Mouse (Mus musculus) stomach, embryonic 14.5 days (tissue): ENCODE results near the gene Ccdc170. TPM values are rescaled to one million over a fixed set of nuclear protein-coding genes. Genes with fewer than 3 reads are reported as not detected.
"Not testable (repeated sequence)": the region's sequence is repeated elsewhere in the genome, so short reads cannot be mapped to it uniquely, and the experiment has no call there.

ENCODE experiments used
- ATAC-seq: fragments of 200-750 bp; cut with Nextera tagmentation; 2 replicates; pipeline ENCODE4 v1.8.0; 2017; ENCODE audit warnings: low read depth, moderate TSS enrichment; ENCODE audit not compliant: insufficient number of reproducible peaks, insufficient read depth, low FRiP score
- H3K27ac ChIP-seq: fragments of 300-500 bp; sonication (generic); 2 replicates; pipeline ENCODE4 v1.5.1; 2014; ENCODE audit warnings: mild to moderate bottlenecking, low read length, moderate library complexity, mixed read lengths
- H3K27me3 ChIP-seq: fragments of 300-500 bp; sonication (generic); 2 replicates; pipeline ENCODE4 v1.6.1; 2014; ENCODE audit warnings: low read length, control low read depth, mixed read lengths; ENCODE audit not compliant: control insufficient read depth, insufficient read depth
- H3K36me3 ChIP-seq: fragments of 300-500 bp; sonication (generic); 2 replicates; pipeline ENCODE4 v1.6.1; 2014; ENCODE audit warnings: mild to moderate bottlenecking, control low read depth, low read length, moderate library complexity, mixed read lengths; ENCODE audit not compliant: control insufficient read depth, insufficient read depth
- H3K4me1 ChIP-seq: fragments of 300-500 bp; sonication (generic); 2 replicates; pipeline ENCODE4 v1.6.1; 2014; ENCODE audit warnings: low read length, control low read depth, mixed read lengths; ENCODE audit not compliant: control insufficient read depth, insufficient read depth
- H3K4me2 ChIP-seq: fragments of 300-500 bp; sonication (generic); replicated peaks from 2 replicates; pipeline ENCODE4 v1.6.1; 2014; ENCODE audit warnings: low read depth, low read length, control low read depth
- H3K4me3 ChIP-seq: fragments of 300-500 bp; sonication (generic); 2 replicates; pipeline ENCODE4 v1.5.1; 2014; ENCODE audit warnings: low read depth, low read length, control low read depth
- H3K9ac ChIP-seq: fragments of 300-500 bp; sonication (generic); replicated peaks from 2 replicates; pipeline ENCODE4 v1.6.1; 2014; ENCODE audit warnings: low read depth, mild to moderate bottlenecking, control low read depth, low read length, moderate library complexity, mixed read lengths
- H3K9me3 ChIP-seq: fragments of 300-500 bp; sonication (generic); 2 replicates; pipeline ENCODE4 v1.6.1; 2016; ENCODE audit warnings: low read depth, low read length, control low read depth; ENCODE audit not compliant: control insufficient read depth
- WGBS: fragments of 180-500 bp; shearing (Covaris S2); extraction: QIAGEN DNeasy Blood & Tissue Kit; methylation state at CpG from one replicate; pipeline ENCODE4 v1.1.7; 2014; 5-methylcytosine and 5-hydroxymethylcytosine counted together
- polyA plus RNA-seq: library from polyadenylated mRNA; unstranded; fragments of >200 nt; fragmentation: Nextera tagmentation; extraction: Ambion mirVana; gene quantifications from 2 replicates; pipeline ENCODE4 v1.2.1, GENCODE M21; 2014

The Ccdc170 gene
- polyA plus RNA-seq: 0.14 TPM in 1 of 2 replicates, not detected in the other

GRCm38 (mm10) chr10:4482355-4482754 is at the start of gene Ccdc170:
Gene Ccdc170, plus strand, starts transcription at chr10:4482502.
- no peak within 1 kb of the TSS for H3K4me3 ChIP-seq
- no peaks in the 10 kb centered on the region for H3K4me1 ChIP-seq
- no peak within 1 kb of the TSS for H3K27ac ChIP-seq
- no peak within 1 kb of the TSS for H3K9ac ChIP-seq
- H3K9me3 ChIP-seq: no peaks in the 10 kb centered on the region
- H3K36me3 ChIP-seq: no peaks in the 10 kb centered on the region
- WGBS: 41% methylated on average over 11 of the region's 11 CpGs
- ATAC-seq: no peak
- no peaks in the 10 kb centered on the region for H3K27me3 ChIP-seq
- H3K4me2 ChIP-seq: no peak within 1 kb of the TSS

- H3K27ac ChIP-seq: peak overlapping the region; percentile 87
- peak overlapping the region; percentile 74 for H3K4me3 ChIP-seq
- H3K9ac ChIP-seq: peak overlapping the region; percentile 63
- H3K4me1 ChIP-seq: peaks cover 12% of the 10 kb centered on the region
- H3K27me3 ChIP-seq: no peaks in the 10 kb centered on the region
- no peaks in the 10 kb centered on the region for H3K9me3 ChIP-seq
- H3K4me2 ChIP-seq: peak overlapping the region; percentile 59
- ATAC-seq: no peak
- H3K36me3 ChIP-seq: no peaks in the 10 kb centered on the region
- 10% methylated on average over 19 of the region's 19 CpGs for WGBS
These were observed 49.1 kb upstream of the Ccdc170 start for GRCm38 (mm10) chr10:4432996-4433755.

- 0 out of 2 replicates have a peak overlapping the region, but pooled peaks have one; percentile 74 for H3K4me3 ChIP-seq
- not testable (repeated sequence) for H3K9ac ChIP-seq, H3K27ac ChIP-seq, H3K9me3 ChIP-seq, ATAC-seq, H3K36me3 ChIP-seq, H3K27me3 ChIP-seq
- H3K4me1 ChIP-seq: peaks cover 12% of the 10 kb centered on the region
- WGBS: 88% methylated on average over 2 of the region's 2 CpGs
- peak overlapping the region; percentile 59; the same call in 1 of the 2 replicates for H3K4me2 ChIP-seq
These were observed 48.4 kb upstream of the Ccdc170 start for GRCm38 (mm10) chr10:4433871-4434270.

- Histone ChIP-seq H3K27me3 (no peaks in the 10 kb centered on the region), H3K36me3 (peaks cover 12% of the 10 kb centered on the region; the same call in 1 of the 2 replicates), H3K9me3 (no peaks in the 10 kb centered on the region), H3K4me1 (peaks cover 12% of the 10 kb centered on the region), H3K4me3 (no peak overlapping the region), H3K4me2 (no peak overlapping the region), H3K27ac (no peak overlapping the region), H3K9ac (no peak overlapping the region)
- no peak for ATAC-seq
- WGBS: 90% methylated on average over 3 of the region's 3 CpGs
These were observed 46.9 kb upstream of the Ccdc170 start for GRCm38 (mm10) chr10:4435416-4435815.

- Histone ChIP-seq H3K4me1 (no peaks in the 10 kb centered on the region), H3K27me3 (no peaks in the 10 kb centered on the region), H3K27ac (no peak overlapping the region), H3K9me3 (no peaks in the 10 kb centered on the region), H3K9ac (no peak overlapping the region), H3K36me3 (peaks cover 15% of the 10 kb centered on the region; the same call in 1 of the 2 replicates), H3K4me3 (no peak overlapping the region), H3K4me2 (no peak overlapping the region)
- 75% methylated on average over 4 of the region's 4 CpGs for WGBS
- ATAC-seq: peak; percentile 23; the same call in 1 of the 2 replicates
These were observed 25.9 kb upstream of the Ccdc170 start for GRCm38 (mm10) chr10:4456409-4456808.

DNA sequence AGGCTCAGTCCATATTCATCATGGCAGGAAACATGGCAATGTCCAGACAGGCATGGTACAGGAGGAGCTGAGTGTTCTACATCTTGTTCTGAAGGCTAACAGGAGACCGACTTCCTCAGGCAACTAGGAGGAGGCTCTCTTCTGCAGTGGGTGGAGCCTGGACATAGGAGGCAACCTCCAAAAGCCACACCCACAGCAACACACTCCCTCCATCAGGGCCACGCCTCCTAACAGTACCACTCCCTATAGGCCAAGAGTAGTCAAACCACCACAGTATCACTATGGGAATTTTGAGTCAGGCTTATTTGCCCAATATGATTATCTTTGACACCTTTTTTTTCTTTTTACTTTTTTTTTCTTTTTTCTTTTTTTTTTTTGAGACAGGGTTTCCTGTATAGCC is 22.1 kb upstream of the Ccdc170 start:
- Histone ChIP-seq H3K4me1 (no peaks in the 10 kb centered on the region), H3K27me3 (no peaks in the 10 kb centered on the region), H3K9me3 (no peaks in the 10 kb centered on the region), H3K27ac (no peak overlapping the region), H3K4me3 (no peak overlapping the region), H3K4me2 (no peak overlapping the region), H3K36me3 (no peaks in the 10 kb centered on the region; the same call in 1 of the 2 replicates), H3K9ac (no peak overlapping the region)
- 98% methylated on average over 2 of the region's 2 CpGs for WGBS
- no peak for ATAC-seq

- Histone ChIP-seq H3K4me3 (no peak overlapping the region), H3K9me3 (no peaks in the 10 kb centered on the region), H3K27ac (no peak overlapping the region), H3K36me3 (no peaks in the 10 kb centered on the region), H3K4me1 (no peaks in the 10 kb centered on the region), H3K4me2 (no peak overlapping the region), H3K9ac (no peak overlapping the region), H3K27me3 (no peaks in the 10 kb centered on the region)
- no peak for ATAC-seq
- 67% methylated on average over 7 of the region's 7 CpGs for WGBS
These were observed 16.5 kb upstream of the Ccdc170 start for GRCm38 (mm10) chr10:4465799-4466198.

DNA sequence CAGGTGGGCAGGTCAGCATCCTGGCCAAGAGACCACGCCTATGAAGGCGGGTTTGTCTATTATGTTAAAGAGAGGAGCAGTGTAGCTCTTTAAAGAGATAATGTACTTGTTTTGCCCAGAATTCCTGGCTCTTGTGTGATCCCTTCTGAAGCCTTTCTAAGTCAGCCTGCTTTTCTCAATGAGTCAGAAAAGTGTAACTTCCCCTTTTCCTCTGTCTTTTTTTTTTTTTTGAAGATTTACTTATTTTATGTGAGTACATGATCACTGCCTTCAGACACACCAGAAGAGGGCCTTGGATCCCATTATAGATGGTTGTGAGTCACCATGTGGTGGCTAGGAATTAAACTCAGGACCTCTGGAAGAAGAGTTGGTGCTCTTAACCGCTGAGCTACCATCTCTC is 12.9 kb upstream of the Ccdc170 start:
- no peak for ATAC-seq
- H3K27me3 ChIP-seq: no peaks in the 10 kb centered on the region
- no peak overlapping the region for H3K4me2 ChIP-seq
- 0 out of 2 replicates have a peak, but pooled peaks cover 2% of the 10 kb centered on the region for H3K4me1 ChIP-seq
- no peak overlapping the region for H3K27ac ChIP-seq
- no peak overlapping the region for H3K9ac ChIP-seq
- no peak overlapping the region for H3K4me3 ChIP-seq
- no peaks in the 10 kb centered on the region for H3K36me3 ChIP-seq
- WGBS: 74% methylated on average over 3 of the region's 3 CpGs
- H3K9me3 ChIP-seq: no peaks in the 10 kb centered on the region
